Mouse (Mus musculus) ES-Bruce4 (cell line): ENCODE measurements around the gene Hnrnpu.

Source experiments
- CTCF ChIP-seq: IDR thresholded peaks from one replicate; pipeline ENCODE4 v1.8.1; 2011; ENCODE audit warnings: low read depth, low read length
- POLR2A ChIP-seq: IDR thresholded peaks from one replicate; pipeline ENCODE4 v1.8.1; 2011; ENCODE audit warnings: low read length; ENCODE audit not compliant: insufficient read depth

- TF ChIP-seq POLR2A = no peak
- no peak for TF ChIP-seq CTCF
These were observed 31.1 kb upstream of the Hnrnpu start for GRCm38 (mm10) chr1:178368548-178369271.
